Mouse (Mus musculus) olfactory bulb, adult 2 months (tissue): ENCODE results near the gene Gls2.

Source experiments
- CTCF ChIP-seq: fragments of 200-500 bp; IDR thresholded peaks from 2 replicates; pipeline ENCODE4 v1.5.1; 2012; ENCODE audit warnings: low read depth, mild to moderate bottlenecking, low read length, moderate library complexity; ENCODE audit not compliant: insufficient read depth
- POLR2A ChIP-seq: fragments of 200-500 bp; IDR thresholded peaks from 2 replicates; pipeline ENCODE4 v1.6.1; 2012; ENCODE audit warnings: mild to moderate bottlenecking, low read depth, low read length, moderate library complexity; ENCODE audit not compliant: insufficient read depth

GRCm38 (mm10) chr10:128232420-128232985 lies 38.2 kb downstream of the Gls2 start:
- TF ChIP-seq CTCF (peak; percentile 15; the same call in 1 of the 2 replicates), POLR2A (no peak)
